Mouse (Mus musculus): Measurements from ENCODE around the gene Lrrc25.

GRCm38 (mm10) chr8:70615894-70616293, at the start of gene Lrrc25:
- TF ChIP-seq EP300 (IDR thresholded peaks at IDR 0.05; ENCODE audit: low read depth) (no peak), CTCF (IDR thresholded peaks at IDR 0.05; ENCODE audit: low read depth) (no peak)
